Mouse (Mus musculus) gastrocnemius, adult 8-10 months (tissue): ENCODE measurements around the gene Sim1. TPM values are rescaled to one million over a fixed set of nuclear protein-coding genes. Genes with fewer than 3 reads are reported as not detected.

Source experiments
- DNase-seq, 2 experiments: peaks; one replicate each; pipeline ENCODE4 v3.0.0; 2022; ENCODE audit warnings: low spot score in 2 of 2
- total RNA-seq, 4 experiments: library from RNA; stranded (reverse); gene quantifications; 2 replicates each; pipeline ENCODE4 v1.2.4; 2022

Gene Sim1
- total RNA-seq, 4 experiments from 2014 or later, result 0.05 to 0.36 (median 0.09) TPM

GRCm38 (mm10) chr10:50901601-50902475 lies 7.3 kb downstream of the Sim1 start:
- no peak for DNase-seq

GRCm38 (mm10) chr10:50902741-50903715 lies 8.5 kb downstream of the Sim1 start:
- DNase-seq, result no peak

- no peak for DNase-seq
Measured at GRCm38 (mm10) chr10:50903846-50904763, 9.6 kb downstream of the Sim1 start.

GRCm38 (mm10) chr10:50904764-50905701 lies 10.5 kb downstream of the Sim1 start:
- no peak for DNase-seq

GRCm38 (mm10) chr10:50910400-50910799 lies 15.8 kb downstream of the Sim1 start:
- DNase-seq, result no peak

- DNase-seq, result no peak
Measured at GRCm38 (mm10) chr10:50910861-50911410, 16.4 kb downstream of the Sim1 start.

GRCm38 (mm10) chr10:50915607-50916006 lies 21.1 kb downstream of the Sim1 start:
- DNase-seq, result no peak

GRCm38 (mm10) chr10:50929281-50929680 lies 34.7 kb downstream of the Sim1 start:
- no peak for DNase-seq

- no peak for DNase-seq
Measured at GRCm38 (mm10) chr10:50935673-50936072, 41.1 kb downstream of the Sim1 start.

GRCm38 (mm10) chr10:50973625-50974024 lies 79.1 kb downstream of the Sim1 start:
- no peak for DNase-seq

- DNase-seq, result no peak
Measured at GRCm38 (mm10) chr10:50981849-50982248, 87.3 kb downstream of the Sim1 start.

- no peak for DNase-seq
Measured at GRCm38 (mm10) chr10:50983620-50984019, 89.1 kb downstream of the Sim1 start.

- no peak for DNase-seq
Measured at GRCm38 (mm10) chr10:51007798-51008197, 113.2 kb downstream of the Sim1 start.

- DNase-seq, result no peak
Measured at GRCm38 (mm10) chr10:51011391-51012150, 117.0 kb downstream of the Sim1 start.

GRCm38 (mm10) chr10:51014901-51015300 lies 120.3 kb downstream of the Sim1 start:
- DNase-seq, result no peak

GRCm38 (mm10) chr10:51015362-51015761 lies 120.8 kb downstream of the Sim1 start:
- DNase-seq, result no peak

GRCm38 (mm10) chr10:51023308-51024279 lies 129.0 kb downstream of the Sim1 start:
- no peak for DNase-seq
